Mouse (Mus musculus): ENCODE measurements at regions not wholly inside any gene's neighbourhood (a gene's known extent, or its start where the extent isn't known, plus 50 kb on each side); places are given as distances from the start of the nearest gene placed in this dataset.

DNA sequence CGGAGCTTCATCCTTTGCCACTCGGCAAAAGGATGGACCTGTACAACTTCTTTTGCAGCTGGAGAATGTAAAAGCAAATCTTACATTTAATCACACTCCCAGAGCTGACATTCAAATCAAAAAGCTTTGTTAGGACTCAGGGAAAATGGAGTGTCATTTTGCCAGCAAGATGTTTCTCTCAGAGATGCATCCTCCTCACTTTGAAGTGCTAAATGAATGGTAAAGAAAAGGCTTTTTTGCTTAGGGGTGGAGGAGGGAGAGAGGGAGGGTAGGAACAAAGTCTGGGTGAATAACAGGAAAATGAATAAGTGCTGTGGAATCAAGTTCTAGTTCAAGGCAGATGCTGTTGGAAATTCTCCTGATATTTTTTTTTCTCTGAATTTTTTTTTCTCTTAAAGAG, 53.4 kb upstream of the Gria1 start:
- Histone ChIP-seq H3K27me3 (replicated peaks) (no peaks in the 10 kb centered on the region), H3K9ac (ENCODE audit: insufficient read depth, low read depth) (no peak overlapping the region), H3K4me2 (ENCODE audit: insufficient read depth, low read depth, poor library complexity, severe bottlenecking) (no peak overlapping the region), H3K27ac (ENCODE audit: insufficient read depth, low read depth) (no peak overlapping the region), H3K36me3 (replicated peaks in 1 of 2; ENCODE audit: control insufficient read depth in 1 of 2, insufficient read depth in 1 of 2, low read length in 1 of 2) (no peaks in the 10 kb centered on the region), H3K4me1 (ENCODE audit: control insufficient read depth in 1 of 2, insufficient read depth in 2 of 2) (no peaks in the 10 kb centered on the region), H3K9me3 (replicated peaks; ENCODE audit: low read length) (peaks cover 61% of the 10 kb centered on the region), H3K79me2 (replicated peaks; ENCODE audit: control insufficient read depth, extremely low read depth, insufficient read depth, poor library complexity, severe bottlenecking) (no peaks in the 10 kb centered on the region), H3K4me3 (replicated peaks in 1 of 3; ENCODE audit: low read depth in 2 of 3, low read length in 2 of 3, poor library complexity in 1 of 3) (no peak overlapping the region)
- no peak for TF ChIP-seq KAT2A (IDR thresholded peaks at IDR 0.05; ENCODE audit: insufficient replicate concordance, low read length)
- TF ChIP-seq TCF12 (IDR thresholded peaks at IDR 0.05; ENCODE audit: low read depth, low read length) = no peak
- no peak for TF ChIP-seq EP300 (IDR thresholded peaks at IDR 0.05; ENCODE audit: low read length)
- TF ChIP-seq TBP (conservative IDR thresholded peaks at IDR 0.05; ENCODE audit: low read depth, low read length) = no peak
- TF ChIP-seq POLR2A (IDR thresholded peaks at IDR 0.05; ENCODE audit: low read depth, low read length) = no peak
- TF ChIP-seq POLR2AphosphoS2 (IDR thresholded peaks at IDR 0.05; ENCODE audit: low read depth, low read length) = no peak
- no peak for TF ChIP-seq ZMIZ1 (IDR thresholded peaks at IDR 0.05; ENCODE audit: low read depth, low read length)
- TF ChIP-seq MYC (IDR thresholded peaks at IDR 0.05; ENCODE audit: low read depth, low read length) = no peak
- TF ChIP-seq RCOR1 (conservative IDR thresholded peaks at IDR 0.05; ENCODE audit: low read depth, low read length) = no peak
- no peak for TF ChIP-seq USF2 (conservative IDR thresholded peaks at IDR 0.05; ENCODE audit: low read depth, low read length)
- no peak for TF ChIP-seq RAD21 (IDR thresholded peaks at IDR 0.05; ENCODE audit: low read depth, low read length)
- TF ChIP-seq NRF1 (IDR thresholded peaks at IDR 0.05; ENCODE audit: low read depth, low read length) = no peak
- TF ChIP-seq ZNF384 (IDR thresholded peaks at IDR 0.05; ENCODE audit: low read depth, low read length) = no peak
- TF ChIP-seq MEF2A (IDR thresholded peaks at IDR 0.05; ENCODE audit: borderline replicate concordance, low read depth, low read length) = no peak
- TF ChIP-seq ELF1 (IDR thresholded peaks at IDR 0.05; ENCODE audit: low read depth, low read length) = no peak
- TF ChIP-seq IRF4 (IDR thresholded peaks at IDR 0.05; ENCODE audit: low read depth, low read length) = no peak
- TF ChIP-seq SIN3A (IDR thresholded peaks at IDR 0.05; ENCODE audit: low read length) = no peak
- TF ChIP-seq ETS1 (conservative IDR thresholded peaks at IDR 0.05; ENCODE audit: low read depth, low read length) = no peak
- TF ChIP-seq CTCF (conservative IDR thresholded peaks at IDR 0.05 in 1 of 2, IDR thresholded peaks at IDR 0.05 in 1 of 2; ENCODE audit: low read depth in 2 of 2, low read length in 2 of 2) = no peak
- no peak for TF ChIP-seq PAX5 (IDR thresholded peaks at IDR 0.05; ENCODE audit: low read length)
- in situ Hi-C loops (cut with MboI; ENCODE audit: low pct_ligation_motif_present, low pct_unique_long_range_greater_than_20kb, low sequenced_read_pairs) (no loop called here), dilution Hi-C loops (cut with MboI; ENCODE audit: extremely low pct_ligation_motif_present, extremely low pct_unique_long_range_greater_than_20kb, low sequenced_read_pairs) (no loop called here)
- DNase-seq (ENCODE audit: extremely low read depth) = no peak
